Comparison of ENCODE assay signal across 22 mouse cellular contexts in the genomic region with DNA sequence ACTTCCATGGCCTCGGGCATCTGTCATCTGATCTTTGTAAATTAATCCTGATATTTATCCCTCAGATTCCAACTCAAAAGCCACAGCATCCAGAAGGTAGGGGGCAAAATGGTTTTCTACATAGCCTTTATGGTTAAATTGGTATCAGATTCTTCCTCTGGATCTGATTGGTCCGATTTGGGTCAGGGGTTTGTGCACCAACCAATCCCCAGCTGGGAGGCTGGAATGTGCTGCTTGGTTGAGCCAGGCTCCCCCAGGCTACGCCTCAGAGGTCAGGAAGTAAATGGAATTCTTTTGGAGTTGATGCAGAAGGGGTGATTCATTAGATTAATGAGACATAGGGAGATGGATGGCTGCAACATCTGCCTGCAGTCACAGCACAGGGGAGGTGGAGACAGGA.
DNase-seq lines count a peak whose midpoint lies in the region; ATAC-seq and TF ChIP-seq lines count a peak whose summit lies in the region.
"Had no signal": no experiment of that assay in that cellular context is flagged by ENCODE, and none has a peak within 500 bp of the region (broad histone marks: within the 10 kb centered on the region; RNA-seq: fewer than 3 reads in every experiment).

No protein-coding gene starts in this region.

- no peak overlapping the region for H3K4me3 ChIP-seq in kidney, postnatal 0 days (replicated peaks; ENCODE audit: low read depth, low read length)
- H3K4me3 ChIP-seq in kidney, adult 2 months (ENCODE audit: insufficient read depth, low read depth, low read length): no peak overlapping the region
- no peak overlapping the region for H3K4me3 ChIP-seq in gastrocnemius, adult 2 months
- H3K4me3 ChIP-seq: forebrain, embryonic 12.5 days; heart, embryonic 13.5 days had no signal

- H3K4me2 ChIP-seq in kidney, postnatal 0 days (ENCODE audit: low read length): no peak overlapping the region
- H3K4me2 ChIP-seq: forebrain, embryonic 12.5 days; heart, embryonic 13.5 days; liver, embryonic 11.5 days had no signal

- TF ChIP-seq CTCF in kidney, postnatal 0 days (IDR thresholded peaks at IDR 0.05; ENCODE audit: low read depth): no peak
- no peak for TF ChIP-seq CTCF in kidney, adult 2 months (conservative IDR thresholded peaks at IDR 0.05; ENCODE audit: insufficient read depth, insufficient read length, low read depth, low read length)
- TF ChIP-seq CTCF in gastrocnemius, adult 2 months (IDR thresholded peaks at IDR 0.05): no peak

- intact Hi-C loops in gastrocnemius, adult 2 months (cut with DNase I): no loop called here

- DNase-seq in embryo, embryonic 10 days (ENCODE audit: low spot score): peak; percentile 15
- DNase-seq in embryo, embryonic 9.5 days (ENCODE audit: extremely low spot score): no peak
- DNase-seq in kidney, postnatal 0 days (ENCODE audit: low spot score): peak; percentile 32
- DNase-seq in kidney, adult 2 months: no peak
- peak; percentile 11 for DNase-seq in embryo, embryonic 11 days
- no peak for DNase-seq in gastrocnemius, adult 2 months
- DNase-seq: adrenal gland, postnatal 10 days; cerebellum, adult 11 months; gastrocnemius, postnatal 10 days; heart, adult 18-20 months; heart, postnatal 4 days; kidney, postnatal 14 days; layer of hippocampus, adult 9-11 months; lung, adult 18-20 months; right cerebral cortex, adult 18-20 months; thymus, postnatal 14 days had no signal

- no peaks in the 10 kb centered on the region for H3K9me3 ChIP-seq in kidney, postnatal 0 days (replicated peaks; ENCODE audit: low read length)
- H3K9me3 ChIP-seq: forebrain, embryonic 12.5 days; heart, embryonic 13.5 days had no signal

- no peaks in the 10 kb centered on the region for H3K4me1 ChIP-seq in kidney, postnatal 0 days (replicated peaks; ENCODE audit: insufficient read depth, low read length)
- no peaks in the 10 kb centered on the region for H3K4me1 ChIP-seq in kidney, adult 2 months (ENCODE audit: control insufficient read depth, insufficient read depth, low read length)
- H3K4me1 ChIP-seq: forebrain, embryonic 12.5 days; heart, embryonic 13.5 days had no signal

- no peaks in the 10 kb centered on the region for H3K36me3 ChIP-seq in kidney, postnatal 0 days (ENCODE audit: insufficient read depth, low read length)
- H3K36me3 ChIP-seq in kidney, adult 2 months (ENCODE audit: control insufficient read depth, insufficient read depth, low read length): no peaks in the 10 kb centered on the region
- H3K36me3 ChIP-seq: forebrain, embryonic 12.5 days; heart, embryonic 13.5 days had no signal

- no peak overlapping the region for H3K27ac ChIP-seq in kidney, postnatal 0 days
- no peak overlapping the region for H3K27ac ChIP-seq in kidney, adult 2 months (ENCODE audit: insufficient read depth, low read depth, low read length)
- H3K27ac ChIP-seq in gastrocnemius, adult 2 months: no peak overlapping the region
- H3K27ac ChIP-seq: forebrain, embryonic 12.5 days; heart, embryonic 13.5 days; stomach, postnatal 0 days had no signal

- H3K27me3 ChIP-seq in kidney, postnatal 0 days (ENCODE audit: insufficient read depth, low read length): no peaks in the 10 kb centered on the region
- no peaks in the 10 kb centered on the region for H3K27me3 ChIP-seq in kidney, adult 2 months (replicated peaks; ENCODE audit: control insufficient read depth, insufficient read depth, low read length)
- H3K27me3 ChIP-seq: forebrain, embryonic 12.5 days; heart, embryonic 13.5 days had no signal

- no peak overlapping the region for H3K9ac ChIP-seq in kidney, postnatal 0 days (ENCODE audit: low read depth, low read length)
- H3K9ac ChIP-seq: forebrain, embryonic 12.5 days; heart, embryonic 13.5 days had no signal

- TF ChIP-seq POLR2A in kidney, adult 2 months (IDR thresholded peaks at IDR 0.05; ENCODE audit: low read depth, low read length): no peak

- 0 out of 2 replicates have a peak, but pooled peaks have one; percentile 17 for ATAC-seq in kidney, postnatal 0 days (replicated peaks; ENCODE audit: low FRiP score, low read depth)
- no peak for ATAC-seq in megakaryocyte, adult 5-6 weeks (ENCODE audit: poor library complexity, severe bottlenecking)
- ATAC-seq: midbrain, embryonic 16.5 days had no signal

- WGBS in kidney, postnatal 0 days: 37% methylated on average over 3 of the region's 3 CpGs
- WGBS in kidney, adult 2 months: 36% methylated on average over 3 of the region's 3 CpGs

Comparison
In these comparisons a context has a peak if more than half of its experiments do, and no peak if none do; other contexts are left out.
1. DNase-seq: peak in embryo, embryonic 10 days (single experiment), kidney, postnatal 0 days (single experiment) and embryo, embryonic 11 days (single experiment); none in embryo, embryonic 9.5 days (single experiment), kidney, adult 2 months (single experiment) and gastrocnemius, adult 2 months (single experiment).